Mouse (Mus musculus) bone marrow, adult 2 months (tissue): ENCODE results near the gene Adam23. TPM values are rescaled to one million over a fixed set of nuclear protein-coding genes. Genes with fewer than 3 reads are reported as not detected.

ENCODE experiments used
- H3K27ac ChIP-seq: fragments of 200-500 bp; 2 replicates; pipeline ENCODE4 v1.5.1; 2012; ENCODE audit warnings: low read depth, mild to moderate bottlenecking, control low read depth, inconsistent platforms, low read length; ENCODE audit not compliant: control insufficient read depth, poor library complexity, insufficient read depth
- H3K4me1 ChIP-seq: fragments of 200-500 bp; 2 replicates; pipeline ENCODE4 v1.6.1; 2011; ENCODE audit warnings: low read length; ENCODE audit not compliant: control insufficient read depth, insufficient read depth
- H3K4me3 ChIP-seq: fragments of 200-500 bp; replicated peaks from 2 replicates; pipeline ENCODE3; 2011; ENCODE audit warnings: mild to moderate bottlenecking, low read depth, low read length, control low read depth; ENCODE audit not compliant: control insufficient read depth
- CTCF ChIP-seq: fragments of 200-500 bp; IDR thresholded peaks from 2 replicates; pipeline ENCODE4 v1.5.1; 2011; ENCODE audit warnings: low read length, control low read depth; ENCODE audit not compliant: control insufficient read depth, insufficient read depth
- POLR2A ChIP-seq: fragments of 200-500 bp; IDR thresholded peaks from 2 replicates; pipeline ENCODE4 v1.6.1; 2011; ENCODE audit warnings: low read depth, mild to moderate bottlenecking, control low read depth, low read length, borderline replicate concordance; ENCODE audit not compliant: control insufficient read depth
- WGBS: fragments of 180-500 bp; shearing (Covaris S2); methylation state at CpG from one replicate; pipeline ENCODE4 v1.1.7; 2018; 5-methylcytosine and 5-hydroxymethylcytosine counted together
- polyA plus RNA-seq: library from polyadenylated mRNA; stranded (reverse); fragments of >200 nt; gene quantifications from 2 replicates; pipeline ENCODE4 v1.2.4, GENCODE M21; 2011; ENCODE audit warnings: low replicate concordance; ENCODE audit not compliant: missing spikeins, insufficient read depth, insufficient read length

Gene Adam23
- polyA plus RNA-seq, 1 experiment, result 1.4 TPM

- Histone ChIP-seq H3K4me3 (no peak overlapping the region), H3K27ac (no peak overlapping the region), H3K4me1 (no peaks in the 10 kb centered on the region)
- TF ChIP-seq CTCF, result no peak
- TF ChIP-seq POLR2A, result no peak
- WGBS, result 88% methylated on average over 3 of the region's 3 CpGs
Observed at GRCm38 (mm10) chr1:63459151-63459550, 13.5 kb downstream of the Adam23 start.

GRCm38 (mm10) chr1:63459926-63460325, 14.2 kb downstream of the Adam23 start:
- Histone ChIP-seq H3K4me3 (no peak overlapping the region), H3K4me1 (no peaks in the 10 kb centered on the region), H3K27ac (no peak overlapping the region)
- 73% methylated on average over 6 of the region's 6 CpGs for WGBS
- TF ChIP-seq POLR2A, result no peak
- no peak for TF ChIP-seq CTCF

DNA sequence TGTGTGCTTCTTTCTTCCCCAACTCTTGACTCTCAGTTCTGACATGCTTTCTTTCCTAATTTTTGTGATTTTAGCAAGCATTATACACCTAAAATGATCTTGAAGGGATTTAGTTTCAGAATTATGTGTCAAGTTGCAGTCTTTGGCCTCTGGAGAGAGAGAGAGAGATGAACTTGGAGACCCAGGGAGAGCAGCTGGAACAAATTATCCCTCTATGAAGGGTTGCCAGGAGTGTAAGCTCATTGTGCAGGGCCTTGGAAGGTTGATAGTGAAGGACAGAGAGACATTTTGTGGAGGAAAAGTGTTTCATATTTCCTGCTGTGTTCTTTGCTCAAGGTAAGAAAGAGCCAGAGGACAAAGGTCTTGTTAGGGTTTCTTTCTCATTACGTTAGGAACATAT, 18.8 kb downstream of the Adam23 start:
- TF ChIP-seq POLR2A (no peak), CTCF (no peak)
- WGBS, result 79% methylated on average over 1 of the region's 1 CpGs
- H3K27ac ChIP-seq, result no peak overlapping the region
- no peaks in the 10 kb centered on the region for H3K4me1 ChIP-seq
- no peak overlapping the region for H3K4me3 ChIP-seq

GRCm38 (mm10) chr1:63473272-63473671, 27.6 kb downstream of the Adam23 start:
- TF ChIP-seq POLR2A, result no peak
- no peak for TF ChIP-seq CTCF
- no peak overlapping the region for H3K4me3 ChIP-seq
- H3K4me1 ChIP-seq, result no peaks in the 10 kb centered on the region
- 81% methylated on average over 2 of the region's 2 CpGs for WGBS
- H3K27ac ChIP-seq, result no peak overlapping the region

DNA sequence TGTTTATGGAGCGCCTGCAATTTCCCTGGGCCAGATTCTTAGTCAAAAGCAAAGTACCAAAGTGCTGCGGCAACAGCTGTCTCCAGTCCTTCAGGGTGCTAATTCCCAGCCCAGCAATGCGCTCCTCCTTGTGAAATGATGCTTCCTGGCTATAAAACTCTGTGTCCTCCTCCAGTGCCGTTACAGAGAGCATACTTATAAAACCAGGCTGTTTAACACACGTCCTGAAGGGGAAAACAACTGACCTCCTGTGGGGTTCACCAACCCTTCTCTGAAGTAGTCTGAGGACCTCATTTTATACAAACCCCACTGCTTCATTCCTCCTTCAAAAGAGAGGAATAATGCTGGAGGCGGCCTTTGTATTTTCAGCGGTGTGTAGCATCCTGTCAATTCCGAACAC, 28.0 kb downstream of the Adam23 start:
- H3K27ac ChIP-seq, result no peak overlapping the region
- H3K4me3 ChIP-seq, result no peak overlapping the region
- H3K4me1 ChIP-seq, result no peaks in the 10 kb centered on the region
- TF ChIP-seq CTCF (no peak), POLR2A (no peak)
- WGBS, result 67% methylated on average over 8 of the region's 8 CpGs

GRCm38 (mm10) chr1:63478946-63479345, 33.3 kb downstream of the Adam23 start:
- 80% methylated on average over 5 of the region's 5 CpGs for WGBS
- Histone ChIP-seq H3K4me1 (no peaks in the 10 kb centered on the region), H3K4me3 (no peak overlapping the region), H3K27ac (no peak overlapping the region)
- no peak for TF ChIP-seq CTCF
- TF ChIP-seq POLR2A, result no peak

DNA sequence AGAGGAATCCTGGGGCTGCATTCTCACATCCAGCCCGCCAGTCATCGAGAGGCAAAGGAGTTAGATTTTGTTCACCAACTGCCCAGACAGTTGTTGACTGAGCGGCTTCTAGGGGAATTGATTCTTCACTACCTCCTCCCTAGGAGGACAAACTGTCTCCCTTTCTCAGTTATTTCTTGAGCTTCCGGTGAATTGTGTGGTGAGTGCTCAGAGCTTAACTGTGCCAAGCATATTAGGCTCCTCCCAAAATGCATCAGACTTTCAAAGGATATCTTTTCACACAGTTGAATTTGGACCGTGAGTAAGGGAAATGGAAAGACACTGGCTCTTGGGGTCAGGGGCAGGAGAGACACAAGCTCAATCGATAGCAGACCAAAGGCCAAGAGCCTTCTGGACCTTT, 39.0 kb downstream of the Adam23 start:
- H3K27ac ChIP-seq, result no peak overlapping the region
- H3K4me3 ChIP-seq, result no peak overlapping the region
- 85% methylated on average over 6 of the region's 6 CpGs for WGBS
- TF ChIP-seq CTCF, result no peak
- no peak for TF ChIP-seq POLR2A
- no peaks in the 10 kb centered on the region for H3K4me1 ChIP-seq

DNA sequence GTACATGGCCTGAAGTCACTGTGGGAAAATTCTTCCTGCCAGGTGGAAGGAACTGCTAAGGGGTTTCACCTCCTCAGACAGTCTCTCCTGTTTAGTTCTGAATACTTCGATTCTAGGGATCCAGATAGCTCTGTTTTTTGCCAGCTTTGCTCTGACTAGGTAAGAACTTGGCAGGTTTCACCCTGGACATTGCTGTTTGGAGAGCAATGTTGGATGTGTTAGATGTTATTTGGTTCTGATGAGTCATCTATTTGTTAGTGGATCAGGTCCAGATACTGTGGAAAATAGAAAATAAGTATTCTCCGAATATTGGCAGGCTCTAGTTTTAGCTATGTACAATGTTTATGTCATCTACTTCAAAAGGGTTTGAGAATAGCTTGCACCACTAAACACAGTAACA, 41.0 kb downstream of the Adam23 start:
- TF ChIP-seq POLR2A (no peak), CTCF (no peak)
- WGBS, result 80% methylated on average over 2 of the region's 2 CpGs
- Histone ChIP-seq H3K4me3 (no peak overlapping the region), H3K27ac (no peak overlapping the region), H3K4me1 (no peaks in the 10 kb centered on the region)

- no peak overlapping the region for H3K27ac ChIP-seq
- no peak overlapping the region for H3K4me3 ChIP-seq
- WGBS, result 18% methylated on average over 1 of the region's 1 CpGs
- H3K4me1 ChIP-seq, result no peaks in the 10 kb centered on the region
- TF ChIP-seq POLR2A (no peak), CTCF (no peak)
Observed at GRCm38 (mm10) chr1:63491001-63491400, 45.3 kb downstream of the Adam23 start.
